Mouse (Mus musculus): ENCODE results near the gene Ccdc63.
"Not testable (repeated sequence)": the region's sequence is repeated elsewhere in the genome, so short reads cannot be mapped to it uniquely, and the experiment has no call there.

Gene Ccdc63

GRCm38 (mm10) chr5:122148107-122148506 lies 7.5 kb upstream of the Ccdc63 start:
- no peak for DNase-seq

- DNase-seq, result no peak
Measured at GRCm38 (mm10) chr5:122146609-122147008, 6.0 kb upstream of the Ccdc63 start.

GRCm38 (mm10) chr5:122146056-122146580 lies 5.5 kb upstream of the Ccdc63 start:
- DNase-seq, result peak in 1 of 2 experiments; percentile 12

GRCm38 (mm10) chr5:122145381-122146055 lies 4.9 kb upstream of the Ccdc63 start:
- peak in 1 of 2 experiments; percentile 3 for DNase-seq

GRCm38 (mm10) chr5:122144825-122145224 lies 4.2 kb upstream of the Ccdc63 start:
- no peak for DNase-seq

- DNase-seq, result peak in 1 of 2 experiments; percentile 19
Measured at GRCm38 (mm10) chr5:122143543-122143942, 2.9 kb upstream of the Ccdc63 start.

GRCm38 (mm10) chr5:122142230-122142992 lies 1.8 kb upstream of the Ccdc63 start:
- DNase-seq, result peak; percentile 46 to 79

- DNase-seq, result not testable (repeated sequence)
Measured at GRCm38 (mm10) chr5:122139771-122140170, 852 bp downstream of the Ccdc63 start.

GRCm38 (mm10) chr5:122138856-122139255 lies 1.8 kb downstream of the Ccdc63 start:
- DNase-seq, result no peak

- DNase-seq, result no peak
Measured at GRCm38 (mm10) chr5:122136508-122137408, 3.9 kb downstream of the Ccdc63 start.

- peak; percentile 44 to 47 for DNase-seq
Measured at GRCm38 (mm10) chr5:122135290-122135882, 5.2 kb downstream of the Ccdc63 start.

GRCm38 (mm10) chr5:122134395-122135289 lies 6.0 kb downstream of the Ccdc63 start:
- DNase-seq, result peak; percentile 33 to 40

GRCm38 (mm10) chr5:122133050-122133389 lies 7.6 kb downstream of the Ccdc63 start:
- DNase-seq, result no peak

- DNase-seq, result peak in 1 of 2 experiments; percentile 30
Measured at GRCm38 (mm10) chr5:122132167-122133049, 8.2 kb downstream of the Ccdc63 start.

- peak; percentile 87 to 92 for DNase-seq
Measured at GRCm38 (mm10) chr5:122131076-122132051, 9.3 kb downstream of the Ccdc63 start.

- peak; percentile 84 to 85 for DNase-seq
Measured at GRCm38 (mm10) chr5:122130341-122130998, 10.2 kb downstream of the Ccdc63 start.

- peak; percentile 90 to 91 for DNase-seq
Measured at GRCm38 (mm10) chr5:122129068-122129655, 11.5 kb downstream of the Ccdc63 start.

GRCm38 (mm10) chr5:122125211-122125760 lies 15.3 kb downstream of the Ccdc63 start:
- DNase-seq, result no peak
